Comparison of ENCODE assay signal across 9 mouse cellular contexts in the genomic region with DNA sequence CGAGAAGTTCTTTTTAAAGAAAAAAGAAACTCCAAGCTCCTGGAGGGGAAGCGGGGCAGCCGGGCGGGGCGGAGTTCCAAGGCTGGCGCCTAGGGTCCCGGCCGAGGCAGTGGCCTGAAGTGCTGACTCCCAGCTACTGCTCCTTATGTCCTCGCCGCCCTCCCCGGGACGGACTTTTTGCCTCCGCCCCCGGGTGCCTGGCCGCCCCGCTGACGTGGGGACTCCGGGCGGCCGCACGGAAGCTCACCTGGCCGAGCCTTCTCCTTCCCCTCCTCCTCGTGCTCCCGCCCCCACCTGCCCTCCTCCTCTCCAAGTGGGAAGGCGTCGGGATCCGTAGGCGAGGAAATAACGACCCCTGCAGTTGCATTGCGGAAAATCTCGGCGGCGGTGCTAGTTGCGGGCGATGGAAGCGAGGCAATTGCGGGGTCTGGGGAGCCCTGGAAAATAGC. TPM values are rescaled to one million over a fixed set of nuclear protein-coding genes. Genes with fewer than 3 reads are reported as not detected.
A peak's percentile ranks its signal among the peaks of the same experiment; 100 is the strongest.
DNase-seq lines count a peak whose midpoint lies in the region; ATAC-seq and TF ChIP-seq lines count a peak whose summit lies in the region.
"Had no signal": no experiment of that assay in that cellular context is flagged by ENCODE, and none has a peak within 500 bp of the region (broad histone marks: within the 10 kb centered on the region; RNA-seq: fewer than 3 reads in every experiment).

No protein-coding gene starts in this region.

- no peak overlapping the region for H3K9ac ChIP-seq in heart, embryonic 11.5 days (ENCODE audit: low read depth, low read length)
- H3K9ac ChIP-seq in ES-E14 (ENCODE audit: insufficient read depth, low read depth, low read length, poor library complexity, severe bottlenecking) = no peak overlapping the region
- peak overlapping the region; percentile 41 for H3K9ac ChIP-seq in embryonic facial prominence, embryonic 13.5 days
- peak overlapping the region; percentile 52 for H3K9ac ChIP-seq in neural tube, embryonic 11.5 days (ENCODE audit: low read length)

- intact Hi-C loops in heart, postnatal 25 days (cut with DNase I) = no loop called here

- in situ Hi-C loops in ES-E14 (cut with MboI; ENCODE audit: low sequenced_read_pairs in 2 of 2, unreplicated experiment in 2 of 2) = no loop called here

- WGBS in heart, embryonic 11.5 days (ENCODE audit: insufficient replicate concordance) = under 1% methylated on average over 37 of the region's 37 CpGs
- under 1% methylated on average over 37 of the region's 37 CpGs for WGBS in embryonic facial prominence, embryonic 13.5 days
- WGBS in neural tube, embryonic 11.5 days = under 1% methylated on average over 36 of the region's 37 CpGs

- H3K27me3 ChIP-seq in heart, embryonic 11.5 days (ENCODE audit: control insufficient read depth, insufficient read depth, low read length) = peaks cover 58% of the 10 kb centered on the region
- H3K27me3 ChIP-seq in embryonic facial prominence, embryonic 13.5 days = peaks cover 70% of the 10 kb centered on the region
- H3K27me3 ChIP-seq in neural tube, embryonic 11.5 days (ENCODE audit: control insufficient read depth, insufficient read depth, low read length) = peaks cover 34% of the 10 kb centered on the region

- H3K4me2 ChIP-seq in heart, embryonic 11.5 days = peak overlapping the region; percentile 68
- peak overlapping the region; percentile 85 for H3K4me2 ChIP-seq in embryonic facial prominence, embryonic 13.5 days
- peak overlapping the region; percentile 91 for H3K4me2 ChIP-seq in neural tube, embryonic 11.5 days (ENCODE audit: low read depth)

- no peaks in the 10 kb centered on the region for H3K36me3 ChIP-seq in heart, embryonic 11.5 days (ENCODE audit: control insufficient read depth, insufficient read depth, low read length)
- no peaks in the 10 kb centered on the region for H3K36me3 ChIP-seq in ES-E14 (ENCODE audit: control insufficient read depth, insufficient read depth, low read length, poor library complexity, severe bottlenecking)
- no peaks in the 10 kb centered on the region for H3K36me3 ChIP-seq in embryonic facial prominence, embryonic 13.5 days
- H3K36me3 ChIP-seq in neural tube, embryonic 11.5 days (ENCODE audit: control insufficient read depth, insufficient read depth, low read length) = no peaks in the 10 kb centered on the region

- 0 out of 2 replicates have a peak, but pooled peaks cover 4% of the 10 kb centered on the region for H3K4me1 ChIP-seq in heart, embryonic 11.5 days (ENCODE audit: control insufficient read depth, insufficient read depth, low read length)
- H3K4me1 ChIP-seq in ES-E14 (ENCODE audit: control insufficient read depth in 2 of 2, insufficient read depth in 2 of 2, low read length in 2 of 2, poor library complexity in 1 of 2) = no peaks in the 10 kb centered on the region
- H3K4me1 ChIP-seq in embryonic facial prominence, embryonic 13.5 days = peaks cover 29% of the 10 kb centered on the region
- peaks cover 6% of the 10 kb centered on the region; the same call in 1 of the 2 replicates for H3K4me1 ChIP-seq in neural tube, embryonic 11.5 days (ENCODE audit: control insufficient read depth, insufficient read depth, low read length)

- DNase-seq in heart, postnatal 25 days (ENCODE audit: low spot score) = no peak
- no peak for DNase-seq in ES-E14 (ENCODE audit: low read depth, low spot score)
- peak; percentile 52 to 65 for DNase-seq in layer of hippocampus, postnatal 10 days (ENCODE audit: low spot score in 2 of 2)
- peak; percentile 69 for DNase-seq in neural tube, embryonic 11.5 days (ENCODE audit: low spot score)
- DNase-seq in yolk sac, embryonic 10.5 days (ENCODE audit: low spot score) = no peak

- H3K27ac ChIP-seq in heart, embryonic 11.5 days (ENCODE audit: low read depth, low read length) = no peak overlapping the region
- no peak overlapping the region for H3K27ac ChIP-seq in ES-E14 (ENCODE audit: insufficient read depth, low read depth, low read length, poor library complexity, severe bottlenecking)
- no peak overlapping the region for H3K27ac ChIP-seq in embryonic facial prominence, embryonic 13.5 days
- H3K27ac ChIP-seq in neural tube, embryonic 11.5 days (ENCODE audit: low read depth, low read length) = no peak overlapping the region

- no peaks in the 10 kb centered on the region for H3K9me3 ChIP-seq in heart, embryonic 11.5 days (replicated peaks; ENCODE audit: control insufficient read depth, low read length)
- H3K9me3 ChIP-seq in ES-E14 (ENCODE audit: control insufficient read depth, insufficient read depth, low read depth, low read length) = no peaks in the 10 kb centered on the region
- no peaks in the 10 kb centered on the region for H3K9me3 ChIP-seq in embryonic facial prominence, embryonic 13.5 days
- no peaks in the 10 kb centered on the region for H3K9me3 ChIP-seq in neural tube, embryonic 11.5 days (ENCODE audit: control insufficient read depth, low read length)

- H3K4me3 ChIP-seq in heart, embryonic 11.5 days (ENCODE audit: low read depth, low read length) = peak overlapping the region; percentile 44
- H3K4me3 ChIP-seq in ES-E14 (ENCODE audit: insufficient read depth in 1 of 2, low read depth in 1 of 2, low read length in 2 of 2, poor library complexity in 1 of 2, severe bottlenecking in 1 of 2) = peak overlapping the region; percentile 34 to 60
- H3K4me3 ChIP-seq in embryonic facial prominence, embryonic 13.5 days = peak overlapping the region; percentile 48
- H3K4me3 ChIP-seq in neural tube, embryonic 11.5 days (ENCODE audit: low read depth, low read length) = peak overlapping the region; percentile 54

- ATAC-seq in heart, embryonic 11.5 days (replicated peaks; ENCODE audit: insufficient number of reproducible peaks, low FRiP score, low TSS enrichment) = no peak
- ATAC-seq in embryonic facial prominence, embryonic 13.5 days (ENCODE audit: insufficient number of reproducible peaks, insufficient read depth, low FRiP score, low TSS enrichment, low read depth) = no peak
- peak; percentile 58 for ATAC-seq in neural tube, embryonic 11.5 days (ENCODE audit: insufficient read depth, low FRiP score, low TSS enrichment)
- ATAC-seq in inflammation-experienced regulatory T-cells, adult 6 months = no peak

TF ChIP-seq in ES-E14, 5 proteins besides CTCF, POLR2A, EP300 and RAD21:
- TF ChIP-seq HCFC1 (IDR thresholded peaks at IDR 0.05; ENCODE audit: borderline replicate concordance, insufficient read depth, low read length) (no peak), ZNF384 (IDR thresholded peaks at IDR 0.05; ENCODE audit: low read depth, low read length) (no peak), ZC3H11A (IDR thresholded peaks at IDR 0.05; ENCODE audit: borderline replicate concordance, low read depth, low read length) (no peak), CHD2 (IDR thresholded peaks at IDR 0.05; ENCODE audit: low read depth, low read length) (no peak), MAFK (IDR thresholded peaks at IDR 0.05; ENCODE audit: insufficient read depth, low read depth, low read length) (no peak)
TF ChIP-seq in ES-E14: peak in this region for 0.

RNA-seq across cellular contexts. Expression of a gene that starts 1.1 kb away (rescaled TPM):
- polyA plus RNA-seq in heart, embryonic 11.5 days (2014; fragmentation: Nextera tagmentation; extraction: Ambion mirVana) = 0.35 and 0.44 TPM in 2 replicates
- not detected for total RNA-seq in heart, postnatal 25 days (2021)
- total RNA-seq in ES-E14 (2012; rRNA removed) = not detected in 2 replicates
- polyA plus RNA-seq in embryonic facial prominence, embryonic 13.5 days (2015; fragmentation: Nextera tagmentation; extraction: Ambion mirVana) = 4.0 and 4.7 TPM in 2 replicates
- 10 to 100 TPM; 27.5 to 28.1 TPM for total RNA-seq in layer of hippocampus, postnatal 10 days (2021)
- polyA plus RNA-seq in neural tube, embryonic 11.5 days (2014; fragmentation: Nextera tagmentation; extraction: Ambion mirVana) = 3.0 and 3.6 TPM in 2 replicates
- polyA plus RNA-seq in inflammation-experienced regulatory T-cells, adult 6 months (2017; shearing (Covaris generic)) = under 1 TPM in 2 of 3 experiments, not detected in 1; 0.16 to 0.17 TPM
- polyA plus RNA-seq: spleen, adult 2 months had no signal

Comparison
In these comparisons a context has a peak if more than half of its experiments do, and no peak if none do; other contexts are left out.
1. H3K9ac ChIP-seq: peak in embryonic facial prominence, embryonic 13.5 days (single experiment) and neural tube, embryonic 11.5 days (single experiment); none in heart, embryonic 11.5 days (single experiment) and ES-E14 (single experiment).
2. DNase-seq: peak in layer of hippocampus, postnatal 10 days (2 of 2) and neural tube, embryonic 11.5 days (single experiment); none in heart, postnatal 25 days (single experiment), ES-E14 (single experiment) and yolk sac, embryonic 10.5 days (single experiment).
3. Peak in every context shown above with its lines, with median percentiles within 50 percentile points of each other: H3K4me2 ChIP-seq and H3K4me3 ChIP-seq.